Mouse (Mus musculus): ENCODE data around the gene Wnt1. TPM values are rescaled to one million over a fixed set of nuclear protein-coding genes. Genes with fewer than 3 reads are reported as not detected.
"Not testable (repeated sequence)": the region's sequence is repeated elsewhere in the genome, so short reads cannot be mapped to it uniquely, and the experiment has no call there.

The Wnt1 gene
- polyA plus RNA-seq (2011; ENCODE audit: insufficient read depth, insufficient read length, low read depth, missing spikeins): not detected in 2 replicates

- H3K27ac ChIP-seq (ENCODE audit: insufficient read depth, low read length): no peak within 1 kb of the TSS
- H3K27me3 ChIP-seq (ENCODE audit: control insufficient read depth, insufficient read depth, low read length, poor library complexity, severe bottlenecking): peaks cover 19% of the 10 kb centered on the region
- no peaks in the 10 kb centered on the region for H3K4me1 ChIP-seq (ENCODE audit: control insufficient read depth, insufficient read depth, low read length)
- peak within 1 kb of the TSS; percentile 17 for H3K4me3 ChIP-seq (ENCODE audit: low read depth, low read length)
- no peaks in the 10 kb centered on the region for H3K36me3 ChIP-seq (ENCODE audit: control insufficient read depth, insufficient read depth, low read length, poor library complexity, severe bottlenecking)
- no peaks in the 10 kb centered on the region for H3K9me3 ChIP-seq (replicated peaks; ENCODE audit: control insufficient read depth, insufficient read depth, low read length, poor library complexity, severe bottlenecking)
- H3K9ac ChIP-seq (ENCODE audit: low read depth, poor library complexity, severe bottlenecking): no peak within 1 kb of the TSS
- no peak for TF ChIP-seq EP300 (IDR thresholded peaks at IDR 0.05; ENCODE audit: insufficient read depth, low read depth, low read length)
- TF ChIP-seq POLR2A (IDR thresholded peaks at IDR 0.05; ENCODE audit: insufficient read depth, low read length): no peak
- TF ChIP-seq CTCF (IDR thresholded peaks at IDR 0.05; ENCODE audit: low read depth, low read length): peak; percentile 50
These were observed at the start of gene Wnt1 for GRCm38 (mm10) chr15:98789661-98790535. Gene Wnt1, plus strand, starts transcription at chr15:98789857.

DNA sequence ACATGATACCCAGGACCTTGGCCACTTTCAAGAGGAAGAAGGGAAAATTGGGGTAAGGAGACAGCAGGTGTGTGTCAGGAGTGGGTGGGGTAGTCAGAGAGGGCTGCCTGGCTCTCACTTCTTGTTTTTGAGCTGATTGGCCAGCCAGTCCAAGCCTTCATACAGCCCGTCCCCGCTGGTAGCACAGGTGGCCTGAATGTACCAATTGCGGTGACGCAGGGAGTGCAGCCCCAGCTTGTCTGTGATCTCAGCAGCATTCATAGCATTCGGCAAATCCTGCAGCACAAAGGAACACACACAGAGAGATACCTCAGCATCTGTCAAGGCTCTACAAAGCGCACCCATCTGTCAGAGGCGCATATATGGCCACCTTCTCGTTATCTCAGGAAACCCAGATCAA, 49.4 kb upstream of the Wnt1 start:
- Histone ChIP-seq H3K9ac (ENCODE audit: low read depth, poor library complexity, severe bottlenecking) (no peak overlapping the region), H3K27ac (ENCODE audit: insufficient read depth, low read length) (no peak overlapping the region), H3K4me3 (ENCODE audit: low read depth, low read length) (no peak overlapping the region), H3K36me3 (ENCODE audit: control insufficient read depth, insufficient read depth, low read length, poor library complexity, severe bottlenecking) (peaks cover 9% of the 10 kb centered on the region), H3K4me1 (ENCODE audit: control insufficient read depth, insufficient read depth, low read length) (no peaks in the 10 kb centered on the region), H3K9me3 (replicated peaks; ENCODE audit: control insufficient read depth, insufficient read depth, low read length, poor library complexity, severe bottlenecking) (no peaks in the 10 kb centered on the region), H3K27me3 (ENCODE audit: control insufficient read depth, insufficient read depth, low read length, poor library complexity, severe bottlenecking) (no peaks in the 10 kb centered on the region)
- TF ChIP-seq EP300 (IDR thresholded peaks at IDR 0.05; ENCODE audit: insufficient read depth, low read depth, low read length): no peak
- no peak for TF ChIP-seq POLR2A (IDR thresholded peaks at IDR 0.05; ENCODE audit: insufficient read depth, low read length)
- TF ChIP-seq CTCF (IDR thresholded peaks at IDR 0.05; ENCODE audit: low read depth, low read length): no peak

GRCm38 (mm10) chr15:98742766-98743428, 46.8 kb upstream of the Wnt1 start:
- H3K36me3 ChIP-seq (ENCODE audit: control insufficient read depth, insufficient read depth, low read length, poor library complexity, severe bottlenecking): peaks cover 9% of the 10 kb centered on the region
- TF ChIP-seq POLR2A (IDR thresholded peaks at IDR 0.05; ENCODE audit: insufficient read depth, low read length) (no peak), EP300 (IDR thresholded peaks at IDR 0.05; ENCODE audit: insufficient read depth, low read depth, low read length) (no peak), CTCF (IDR thresholded peaks at IDR 0.05; ENCODE audit: low read depth, low read length) (no peak)

GRCm38 (mm10) chr15:98743863-98744262, 45.8 kb upstream of the Wnt1 start:
- not testable (repeated sequence) for H3K36me3 ChIP-seq (ENCODE audit: control insufficient read depth, insufficient read depth, low read length, poor library complexity, severe bottlenecking); H3K9me3 ChIP-seq (replicated peaks; ENCODE audit: control insufficient read depth, insufficient read depth, low read length, poor library complexity, severe bottlenecking); H3K27me3 ChIP-seq (ENCODE audit: control insufficient read depth, insufficient read depth, low read length, poor library complexity, severe bottlenecking); H3K4me1 ChIP-seq (ENCODE audit: control insufficient read depth, insufficient read depth, low read length); H3K9ac ChIP-seq (ENCODE audit: low read depth, poor library complexity, severe bottlenecking); H3K27ac ChIP-seq (ENCODE audit: insufficient read depth, low read length); H3K4me3 ChIP-seq (ENCODE audit: low read depth, low read length)

More at GRCm38 (mm10) chr15:98742766-98743428, 46.8 kb upstream of the Wnt1 start:
- no peaks in the 10 kb centered on the region for H3K9me3 ChIP-seq (replicated peaks; ENCODE audit: control insufficient read depth, insufficient read depth, low read length, poor library complexity, severe bottlenecking)
- no peak overlapping the region for H3K4me3 ChIP-seq (ENCODE audit: low read depth, low read length)
- no peak overlapping the region for H3K9ac ChIP-seq (ENCODE audit: low read depth, poor library complexity, severe bottlenecking)
- no peaks in the 10 kb centered on the region for H3K27me3 ChIP-seq (ENCODE audit: control insufficient read depth, insufficient read depth, low read length, poor library complexity, severe bottlenecking)
- no peaks in the 10 kb centered on the region for H3K4me1 ChIP-seq (ENCODE audit: control insufficient read depth, insufficient read depth, low read length)
- no peak overlapping the region for H3K27ac ChIP-seq (ENCODE audit: insufficient read depth, low read length)

DNA sequence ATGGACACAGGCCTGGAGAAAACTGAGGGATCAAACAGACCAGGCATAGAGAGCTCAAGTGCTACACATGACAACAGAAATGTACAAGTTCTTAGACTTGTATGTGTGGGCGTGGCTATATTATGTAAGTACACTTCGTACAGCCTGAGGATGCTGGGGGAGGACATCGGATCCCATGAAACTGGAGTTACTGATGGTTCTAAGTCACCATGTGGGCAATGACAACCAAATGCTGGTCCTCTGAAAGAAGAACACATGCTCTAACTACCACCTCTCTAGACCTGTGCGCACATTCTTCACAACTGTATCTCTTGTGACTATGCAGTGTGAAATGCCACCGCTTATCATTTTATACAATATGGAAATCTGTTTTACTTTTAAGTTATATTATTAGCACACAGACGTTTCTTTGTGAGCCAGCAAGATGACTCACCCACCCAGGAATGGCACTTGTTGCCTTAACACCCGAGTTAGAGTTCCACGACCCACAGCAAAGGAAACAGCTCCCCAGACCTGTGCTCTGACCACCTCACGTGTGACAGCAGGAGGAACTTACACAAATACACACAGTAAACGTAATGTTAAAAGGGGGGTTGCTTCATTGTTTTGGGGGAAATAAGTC, 43.2 kb upstream of the Wnt1 start:
- Histone ChIP-seq H3K27ac (ENCODE audit: insufficient read depth, low read length) (no peak overlapping the region), H3K9me3 (replicated peaks; ENCODE audit: control insufficient read depth, insufficient read depth, low read length, poor library complexity, severe bottlenecking) (no peaks in the 10 kb centered on the region), H3K4me3 (ENCODE audit: low read depth, low read length) (no peak overlapping the region), H3K27me3 (ENCODE audit: control insufficient read depth, insufficient read depth, low read length, poor library complexity, severe bottlenecking) (no peaks in the 10 kb centered on the region), H3K9ac (ENCODE audit: low read depth, poor library complexity, severe bottlenecking) (no peak overlapping the region), H3K36me3 (ENCODE audit: control insufficient read depth, insufficient read depth, low read length, poor library complexity, severe bottlenecking) (no peaks in the 10 kb centered on the region), H3K4me1 (ENCODE audit: control insufficient read depth, insufficient read depth, low read length) (no peaks in the 10 kb centered on the region)
- TF ChIP-seq POLR2A (IDR thresholded peaks at IDR 0.05; ENCODE audit: insufficient read depth, low read length) (no peak), EP300 (IDR thresholded peaks at IDR 0.05; ENCODE audit: insufficient read depth, low read depth, low read length) (no peak), CTCF (IDR thresholded peaks at IDR 0.05; ENCODE audit: low read depth, low read length) (no peak)

All from ES-Bruce4 (cell line).